Mouse (Mus musculus) MEL-GATA-1-ER (cell line): ENCODE measurements at regions not wholly inside any gene's neighbourhood (a gene's known extent, or its start where the extent isn't known, plus 50 kb on each side); places are given as distances from the start of the nearest gene placed in this dataset.
"Not testable (repeated sequence)": the region's sequence is repeated elsewhere in the genome, so short reads cannot be mapped to it uniquely, and the experiment has no call there.

Experiments used
- DNase-seq: peaks from one replicate; pipeline ENCODE4 v3.0.0-alpha.2; 2012; ENCODE audit warnings: low read depth; ENCODE audit errors: extremely low read depth

DNA sequence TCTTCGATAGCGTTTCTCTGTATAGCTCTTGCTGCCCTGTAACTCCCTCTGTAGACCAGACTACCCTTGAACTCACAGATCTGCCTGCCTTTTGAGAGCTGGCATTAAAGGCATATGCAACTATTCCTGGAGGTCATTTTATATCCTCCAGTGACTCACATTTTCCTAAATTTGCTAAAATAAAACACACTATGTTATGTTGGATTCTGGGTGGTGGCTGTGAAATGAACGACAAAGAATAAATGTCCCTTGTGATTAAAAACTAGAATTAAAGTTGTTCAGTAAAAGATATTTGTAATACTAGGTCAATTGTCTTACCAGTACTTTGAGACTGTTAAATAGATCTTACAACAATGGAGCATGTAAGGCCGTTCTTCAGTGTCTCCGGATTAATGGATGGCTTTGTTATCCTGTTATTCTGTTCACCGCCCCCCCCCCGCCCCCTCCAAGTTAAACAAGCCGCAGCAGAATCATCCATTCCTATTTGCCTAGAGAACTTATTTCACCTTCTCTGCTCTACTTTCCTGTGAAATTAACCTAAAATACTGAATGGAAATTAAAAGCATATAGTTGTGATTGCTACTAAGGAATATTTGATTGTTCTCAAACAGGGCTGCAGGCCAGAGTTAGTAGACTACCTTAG, 240.4 kb downstream of the Mef2c start:
- DNase-seq, result no peak

- no peak for DNase-seq
Measured at GRCm38 (mm10) chr13:83744981-83745555, 241.2 kb downstream of the Mef2c start.

DNA sequence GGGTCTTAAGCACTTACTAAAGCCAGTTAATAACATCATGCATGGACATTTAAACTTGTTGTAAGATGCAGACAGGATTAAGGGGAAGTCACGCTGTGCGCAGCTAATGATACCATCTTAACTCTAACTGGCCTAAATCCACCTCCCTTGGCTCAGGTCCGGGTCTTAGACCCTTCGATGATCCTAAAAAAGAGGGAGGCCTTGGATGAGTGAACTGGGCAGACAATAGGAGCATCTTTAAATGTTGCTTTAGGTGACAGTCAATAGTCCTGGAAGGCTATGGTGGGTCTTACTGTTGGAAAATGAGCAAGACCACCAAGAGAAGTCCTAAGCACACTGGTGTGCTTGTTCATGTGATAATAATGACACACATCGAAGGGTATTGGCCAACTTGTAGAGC, 242.1 kb downstream of the Mef2c start:
- DNase-seq, result no peak

- DNase-seq, result no peak
Measured at GRCm38 (mm10) chr13:83747671-83748070, 243.8 kb downstream of the Mef2c start.

DNA sequence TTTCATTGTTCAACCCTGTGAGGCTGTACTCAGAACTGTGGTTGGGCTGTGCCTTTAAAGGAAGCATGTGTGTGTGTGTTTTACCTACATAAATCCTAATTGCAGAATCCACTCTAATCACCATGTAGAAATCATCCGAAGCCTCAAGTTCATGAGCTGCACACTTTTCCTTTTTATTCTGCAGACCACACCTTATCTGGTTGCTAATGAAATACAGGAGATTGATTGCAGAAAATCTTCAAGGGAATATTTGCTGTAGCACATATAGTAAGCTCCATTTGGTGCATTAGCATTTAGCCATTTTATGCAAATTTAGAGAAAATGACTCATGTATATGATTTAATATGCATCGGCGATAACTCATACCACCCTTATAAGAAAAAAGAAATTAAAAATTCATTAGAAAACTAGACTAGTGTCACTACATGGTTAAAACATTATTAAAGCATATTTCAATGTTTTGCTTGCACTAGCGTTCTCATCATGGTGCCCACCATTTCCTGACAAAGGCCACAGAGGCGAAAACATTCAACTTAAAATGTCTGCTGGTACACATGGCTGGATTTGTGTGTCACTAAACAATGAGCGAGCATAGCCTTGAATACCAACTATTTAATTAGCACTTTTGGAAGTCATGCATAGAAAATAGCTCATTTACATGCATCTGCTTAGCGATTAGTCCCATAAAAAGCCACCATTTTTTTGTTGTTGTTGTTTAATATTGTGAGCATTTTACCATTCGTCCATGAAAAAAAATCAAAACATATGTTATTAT, 245.7 kb downstream of the Mef2c start:
- no peak for DNase-seq

GRCm38 (mm10) chr13:83750437-83750836, 246.6 kb downstream of the Mef2c start:
- no peak for DNase-seq

- DNase-seq, result no peak
Measured at GRCm38 (mm10) chr13:83760387-83761170, 256.7 kb downstream of the Mef2c start.

DNA sequence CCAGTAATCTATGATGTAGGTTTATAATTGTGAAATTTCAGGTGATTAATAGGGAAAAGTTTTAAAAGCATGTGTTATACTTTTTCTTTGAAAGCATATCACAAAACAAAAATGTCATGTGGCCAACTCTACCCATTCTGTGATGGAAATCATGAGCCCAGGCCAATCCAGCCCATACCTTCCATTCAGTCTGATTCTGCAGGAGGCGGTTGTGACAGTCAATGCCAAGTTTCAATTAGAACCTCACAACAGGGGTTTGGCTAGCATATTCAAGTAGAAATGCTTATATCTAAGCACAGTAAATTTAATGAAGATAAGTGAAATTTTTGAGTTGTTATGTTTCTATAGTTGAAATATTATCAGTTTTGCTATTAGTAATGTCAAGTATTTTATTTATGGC, 258.6 kb downstream of the Mef2c start:
- DNase-seq, result no peak

- not testable (repeated sequence) for DNase-seq
Measured at GRCm38 (mm10) chr13:83763288-83763687, 259.5 kb downstream of the Mef2c start.

DNA sequence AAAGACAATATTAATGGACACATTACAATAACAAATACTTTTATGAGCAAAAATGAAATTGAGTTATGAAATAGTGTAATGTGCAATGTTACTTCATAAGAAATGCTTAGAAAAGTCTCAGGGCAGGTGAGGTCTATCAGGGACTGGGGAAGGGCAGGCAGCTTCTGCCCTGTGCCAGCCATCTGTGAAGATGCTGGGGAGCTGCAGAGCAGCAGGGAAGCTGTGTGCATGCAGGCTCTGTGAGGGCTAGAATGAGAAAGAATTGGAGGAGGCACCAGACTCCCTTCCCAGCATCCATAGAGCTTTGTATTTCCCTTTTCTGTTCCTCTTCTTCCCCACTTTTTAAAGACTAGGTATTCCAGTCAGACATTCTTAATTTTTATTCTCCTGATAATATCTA, 281.8 kb downstream of the Mef2c start:
- DNase-seq, result no peak

GRCm38 (mm10) chr13:83809535-83809934, 305.7 kb downstream of the Mef2c start:
- no peak for DNase-seq

- DNase-seq, result no peak
Measured at GRCm38 (mm10) chr13:83820291-83820690, 316.5 kb downstream of the Mef2c start.

GRCm38 (mm10) chr13:83820721-83821120, 316.9 kb downstream of the Mef2c start:
- no peak for DNase-seq

GRCm38 (mm10) chr13:83824926-83825325, 321.1 kb downstream of the Mef2c start:
- DNase-seq, result no peak

DNA sequence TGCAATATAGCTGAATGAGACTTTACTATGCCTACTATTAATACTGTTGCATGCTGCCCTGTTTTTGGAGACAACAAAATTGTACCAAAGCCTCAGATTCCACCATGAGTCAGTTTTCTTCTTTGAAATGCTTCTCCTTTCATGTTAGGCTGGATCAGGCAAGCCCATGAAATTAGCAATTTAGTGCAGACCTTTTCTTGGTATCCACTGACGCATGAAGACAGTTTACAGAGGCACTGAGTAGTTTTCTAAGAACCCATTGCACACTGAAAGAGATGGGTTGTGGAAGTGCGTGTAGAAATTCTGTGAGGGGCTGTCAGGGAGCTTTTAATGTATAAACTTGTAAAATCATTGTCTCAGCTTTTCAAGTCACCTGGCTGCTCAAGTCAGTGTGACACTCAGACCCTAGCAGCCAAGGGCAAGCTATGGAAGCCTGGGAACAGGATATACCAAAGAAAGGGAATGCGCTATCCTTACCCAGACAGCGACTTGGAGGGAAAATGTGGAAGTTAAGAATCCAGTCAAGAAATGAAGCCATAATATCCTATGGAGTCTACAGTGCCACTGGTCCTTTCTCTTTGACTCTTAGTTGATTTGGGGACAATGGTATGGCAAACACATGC, 323.1 kb downstream of the Mef2c start:
- no peak for DNase-seq

- no peak for DNase-seq
Measured at GRCm38 (mm10) chr13:83865932-83866685, 356.0 kb upstream of the Tmem161b start.

GRCm38 (mm10) chr13:83867211-83867610, 354.9 kb upstream of the Tmem161b start:
- DNase-seq, result no peak

GRCm38 (mm10) chr13:83867831-83868473, 354.1 kb upstream of the Tmem161b start:
- DNase-seq, result no peak

DNA sequence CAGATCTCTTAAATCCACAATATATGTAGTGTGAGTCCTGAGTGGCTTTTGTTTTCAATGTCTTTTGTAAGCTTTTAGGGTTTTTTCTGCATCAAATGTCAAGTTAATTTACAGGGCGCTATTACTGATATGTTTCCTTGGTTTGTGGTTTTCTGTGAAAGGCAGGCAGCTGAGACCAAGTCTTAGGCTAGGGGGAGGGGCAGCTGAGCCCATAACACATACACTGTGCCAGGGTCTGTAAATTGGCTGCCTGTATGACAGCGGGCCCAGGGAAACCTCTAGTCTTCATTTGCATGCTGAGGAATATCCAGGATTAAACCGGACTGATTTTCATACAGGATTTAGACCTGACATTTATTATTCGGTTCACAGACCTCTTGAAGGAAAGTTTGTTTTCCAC, 353.2 kb upstream of the Tmem161b start:
- no peak for DNase-seq

DNA sequence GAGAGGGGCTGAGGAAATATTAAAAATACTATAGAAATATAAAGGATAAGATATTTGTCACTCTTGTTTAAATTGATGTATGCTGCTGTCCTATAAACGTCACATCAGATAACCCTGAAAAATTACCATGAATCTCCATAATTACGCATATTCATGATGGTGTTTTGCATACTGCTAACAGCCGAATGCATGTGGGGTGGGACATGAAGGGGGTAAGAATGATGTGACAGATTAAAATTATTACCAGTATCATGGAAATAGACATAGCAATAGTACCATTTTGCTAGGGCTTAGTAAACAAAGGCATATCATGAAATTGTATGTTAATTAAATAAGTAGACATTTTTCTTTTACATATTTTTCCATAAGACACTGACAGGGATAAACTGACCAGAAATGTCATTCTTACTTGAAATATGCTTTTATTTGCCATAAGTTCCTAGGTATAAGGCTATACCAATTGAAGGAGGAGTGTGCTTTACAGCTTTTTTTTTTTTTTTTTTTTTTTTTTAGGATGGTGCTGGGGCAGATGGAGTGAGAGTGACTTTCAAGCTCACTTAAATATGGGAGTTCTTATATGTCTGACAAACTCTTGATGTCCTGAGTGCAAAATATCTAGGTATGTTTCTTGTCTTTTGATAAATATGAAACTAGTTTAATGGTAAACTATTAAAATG, 349.8 kb upstream of the Tmem161b start:
- DNase-seq, result no peak
